Mouse (Mus musculus): ENCODE measurements around the gene 0610030E20Rik.

The 0610030E20Rik gene

GRCm38 (mm10) chr6:72348411-72348810, 1.3 kb downstream of the 0610030E20Rik start:
- no peak for DNase-seq (ENCODE audit: low spot score in 2 of 2)

- no peak for DNase-seq (ENCODE audit: low spot score in 2 of 2)
Observed at GRCm38 (mm10) chr6:72350214-72350613, 3.1 kb downstream of the 0610030E20Rik start.

- DNase-seq (ENCODE audit: low spot score in 2 of 2) = no peak
Observed at GRCm38 (mm10) chr6:72352636-72353405, 5.7 kb downstream of the 0610030E20Rik start.

GRCm38 (mm10) chr6:72354025-72354424, 6.9 kb downstream of the 0610030E20Rik start:
- DNase-seq (ENCODE audit: low spot score in 2 of 2) = no peak

DNA sequence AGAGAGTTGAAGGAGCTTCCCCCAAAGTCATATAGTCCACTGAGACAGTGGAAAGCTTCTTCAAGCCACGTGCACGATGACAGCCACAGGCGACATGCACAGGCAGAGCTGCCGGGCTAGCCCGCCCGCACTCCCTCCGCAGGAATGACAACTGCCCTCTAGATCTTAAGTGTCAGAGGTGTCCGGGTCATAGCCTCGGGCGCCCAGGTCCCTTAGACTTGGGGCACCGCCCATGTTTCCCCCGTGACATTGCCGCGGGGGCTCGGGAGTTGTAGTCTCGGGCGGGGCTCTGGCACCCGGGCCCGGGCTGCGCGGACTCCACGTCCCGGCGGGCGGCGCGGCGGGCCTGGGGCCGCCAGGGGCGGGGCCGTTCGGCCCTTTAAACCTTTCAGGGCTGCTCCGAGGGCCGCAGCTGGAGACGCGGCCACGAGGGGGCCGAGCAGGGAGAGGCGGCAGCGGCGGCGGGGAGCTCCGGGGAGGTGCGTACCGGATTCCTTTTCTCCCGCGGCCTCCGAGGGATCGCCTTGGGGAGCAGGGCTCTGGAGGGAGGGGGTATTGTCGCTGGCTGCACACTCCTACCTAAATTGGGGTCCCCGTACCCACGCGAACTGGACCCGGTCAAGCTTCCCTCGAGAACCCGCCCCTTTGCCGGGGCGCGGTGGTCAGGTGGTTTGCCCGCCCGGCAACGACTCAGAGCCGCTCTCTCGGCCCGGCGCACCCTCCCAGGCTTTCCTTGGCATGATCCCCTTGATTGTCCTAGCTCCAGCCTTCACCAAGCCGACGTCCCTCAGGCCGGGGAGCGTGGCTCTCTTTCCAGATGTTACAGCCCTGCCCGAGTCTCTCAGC, 8.2 kb downstream of the 0610030E20Rik start, which contains the start of gene Tmem150a:
Gene Tmem150a, plus strand, starts transcription at position 382 of the 846 bp plus-strand sequence.
- DNase-seq (ENCODE audit: low spot score in 2 of 2) = peak; percentile 87 to 90

DNA sequence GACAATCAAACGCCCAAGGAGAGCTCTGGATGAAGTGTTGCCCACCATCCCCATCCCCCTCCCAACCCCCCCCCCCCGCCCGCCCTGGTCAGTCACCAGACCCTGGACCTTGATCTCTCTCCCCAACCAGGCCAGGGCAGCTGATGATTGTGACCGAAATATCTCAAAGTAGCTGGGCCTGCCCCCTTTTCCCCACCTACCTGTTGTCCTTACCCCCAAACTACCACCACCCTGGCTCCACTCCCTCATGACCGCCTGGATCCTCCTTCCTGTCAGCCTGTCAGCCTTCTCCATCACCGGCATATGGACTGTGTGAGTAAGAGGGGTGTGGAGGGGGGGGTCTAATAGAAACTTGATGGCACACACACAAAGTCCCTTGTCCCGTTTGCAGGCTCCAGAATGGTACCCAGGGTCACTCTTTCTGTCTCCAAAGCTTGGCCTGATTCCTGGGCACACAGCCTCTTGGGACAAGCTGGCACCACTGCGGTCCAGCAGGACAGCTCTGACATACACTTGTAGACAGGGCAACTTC, 8.9 kb downstream of the 0610030E20Rik start:
- DNase-seq (ENCODE audit: low spot score in 2 of 2) = no peak

DNA sequence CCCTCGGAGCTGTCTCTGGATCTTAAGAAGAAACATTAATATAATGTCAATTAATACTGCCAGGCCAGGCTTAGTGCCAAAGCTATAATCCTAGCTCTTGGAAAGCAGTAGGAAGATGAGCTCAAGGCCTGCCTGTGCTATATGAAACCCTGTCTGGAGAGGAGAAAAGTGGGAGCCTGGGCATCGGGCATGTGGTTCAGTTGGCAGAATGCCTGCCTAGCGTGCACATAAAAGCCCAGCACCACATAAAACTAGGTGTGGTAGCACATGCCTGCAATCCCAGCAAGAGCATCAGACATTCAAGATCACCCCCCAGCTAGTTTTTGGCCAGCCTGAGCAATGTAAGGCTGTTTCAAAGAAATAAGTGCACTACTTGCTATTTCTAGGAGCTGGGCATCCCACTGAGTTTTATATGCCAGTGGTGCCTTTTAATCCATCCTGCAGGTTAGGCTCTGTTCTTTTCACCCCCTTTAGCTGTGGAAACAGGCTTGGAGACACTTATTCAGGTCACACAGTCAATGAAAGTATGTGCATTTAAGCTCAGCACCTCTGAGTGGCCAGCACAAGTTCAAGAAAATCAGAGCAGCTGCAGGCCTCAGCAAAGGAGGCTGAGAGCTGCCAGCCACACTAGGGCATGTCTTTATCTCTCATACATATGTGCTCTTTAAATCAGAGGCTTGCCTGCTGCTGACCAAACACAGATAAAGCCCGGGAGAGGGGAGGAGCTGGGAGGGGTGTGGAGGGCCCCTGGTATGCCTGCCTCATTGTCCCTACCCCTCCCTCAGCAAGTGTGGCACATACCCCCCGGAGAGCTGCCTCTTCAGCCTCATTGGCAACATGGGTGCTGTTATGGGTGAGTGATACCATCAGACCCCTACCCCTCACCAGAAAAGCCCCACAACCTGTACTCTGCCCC, 10.3 kb downstream of the 0610030E20Rik start:
- DNase-seq (ENCODE audit: low spot score in 2 of 2) = no peak

DNA sequence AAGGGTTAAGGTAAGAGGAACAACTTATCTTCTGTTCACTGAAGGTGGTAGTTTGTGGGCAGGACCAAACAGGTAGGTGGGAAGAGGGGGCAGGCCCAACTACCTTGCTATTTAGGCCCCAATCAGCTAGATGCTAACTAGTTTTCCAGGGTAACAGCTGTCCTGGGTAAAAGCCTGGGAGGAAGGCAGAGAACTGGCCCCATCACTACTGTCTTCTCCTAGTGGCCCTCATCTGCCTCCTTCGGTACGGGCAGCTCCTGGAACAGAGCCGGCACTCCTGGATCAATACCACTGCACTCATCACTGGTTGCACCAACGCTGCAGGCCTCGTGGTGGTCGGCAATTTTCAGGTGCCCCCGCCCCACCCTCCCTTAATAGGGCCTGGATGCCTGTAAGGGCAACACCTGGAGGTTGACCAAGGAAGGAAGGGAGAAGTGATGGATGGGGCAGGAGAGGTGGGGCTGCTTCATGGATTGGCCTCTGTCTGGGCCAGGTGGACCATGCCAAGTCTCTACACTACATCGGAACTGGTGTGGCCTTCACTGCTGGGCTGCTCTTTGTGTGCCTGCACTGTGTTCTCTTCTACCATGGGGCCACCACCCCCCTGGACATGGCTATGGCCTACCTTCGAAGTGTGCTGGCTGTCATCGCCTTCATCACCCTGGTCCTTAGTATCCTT, 11.1 kb downstream of the 0610030E20Rik start:
- DNase-seq (ENCODE audit: low spot score in 2 of 2) = no peak

GRCm38 (mm10) chr6:72359343-72359742, 12.2 kb downstream of the 0610030E20Rik start:
- DNase-seq (ENCODE audit: low spot score in 2 of 2) = no peak

- no peak for DNase-seq (ENCODE audit: low spot score in 2 of 2)
Observed at GRCm38 (mm10) chr6:72359891-72360598, 12.9 kb downstream of the 0610030E20Rik start.

DNA sequence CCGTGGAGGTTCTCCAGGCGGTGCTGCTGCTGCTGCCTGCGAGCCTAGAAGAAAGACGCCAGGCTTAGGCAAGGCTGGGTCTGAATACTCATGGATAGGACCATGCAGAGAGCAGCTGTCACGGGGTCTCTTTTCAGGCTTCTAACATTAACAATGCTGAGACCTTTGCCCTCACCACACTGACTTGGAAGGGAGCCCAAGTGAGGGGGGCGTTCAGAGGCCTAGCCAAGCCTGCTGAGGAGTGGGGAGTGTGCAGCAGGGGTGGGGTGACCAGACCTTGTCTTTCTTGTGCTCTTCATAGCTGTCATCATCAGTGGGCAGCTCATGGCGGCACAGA, 13.4 kb downstream of the 0610030E20Rik start:
- no peak for DNase-seq (ENCODE audit: low spot score in 2 of 2)

- DNase-seq (ENCODE audit: low spot score in 2 of 2) = no peak
Observed at GRCm38 (mm10) chr6:72361121-72361551, 14.0 kb downstream of the 0610030E20Rik start.

GRCm38 (mm10) chr6:72362132-72363028, 15.3 kb downstream of the 0610030E20Rik start:
- DNase-seq (ENCODE audit: low spot score in 2 of 2) = peak; percentile 98 to 99

DNA sequence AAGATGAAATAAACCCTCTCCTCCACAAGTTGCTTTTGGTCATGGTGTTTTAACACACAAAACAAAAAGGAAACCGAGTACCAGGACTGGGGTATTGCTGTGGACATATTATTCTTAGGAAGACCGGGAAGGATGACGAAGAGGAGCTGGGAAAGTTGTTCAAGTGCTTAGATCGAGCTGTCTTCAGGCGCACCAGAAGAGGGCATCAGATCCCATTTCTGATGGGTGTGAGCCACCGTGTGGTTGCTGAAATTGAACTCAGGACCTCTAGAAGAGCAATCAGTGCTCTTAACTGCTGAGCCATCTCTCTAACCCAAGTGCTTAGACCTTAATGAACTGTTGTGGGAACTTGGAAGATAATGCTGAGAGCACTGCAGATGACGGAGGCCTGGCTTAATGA, 16.9 kb downstream of the 0610030E20Rik start:
- no peak for DNase-seq (ENCODE audit: low spot score in 2 of 2)

GRCm38 (mm10) chr6:72364985-72365384, 17.9 kb downstream of the 0610030E20Rik start:
- no peak for DNase-seq (ENCODE audit: low spot score in 2 of 2)

- no peak for DNase-seq (ENCODE audit: low spot score in 2 of 2)
Observed at GRCm38 (mm10) chr6:72366304-72366703, 19.2 kb downstream of the 0610030E20Rik start.

- DNase-seq (ENCODE audit: low spot score in 2 of 2) = no peak
Observed at GRCm38 (mm10) chr6:72366844-72367443, 19.8 kb downstream of the 0610030E20Rik start, which contains the start of gene Rnf181. Gene Rnf181, minus strand, starts transcription at chr6:72366956.

GRCm38 (mm10) chr6:72367460-72367974, 20.4 kb downstream of the 0610030E20Rik start:
- DNase-seq (ENCODE audit: low spot score in 2 of 2) = no peak

Measured in heart, adult 9 months (tissue).